Mouse (Mus musculus): ENCODE results near the gene Wdr41. TPM values are rescaled to one million over a fixed set of nuclear protein-coding genes. Genes with fewer than 3 reads are reported as not detected.

Wdr41 gene
- polyA plus RNA-seq, 1 experiment = 6.8 TPM

DNA sequence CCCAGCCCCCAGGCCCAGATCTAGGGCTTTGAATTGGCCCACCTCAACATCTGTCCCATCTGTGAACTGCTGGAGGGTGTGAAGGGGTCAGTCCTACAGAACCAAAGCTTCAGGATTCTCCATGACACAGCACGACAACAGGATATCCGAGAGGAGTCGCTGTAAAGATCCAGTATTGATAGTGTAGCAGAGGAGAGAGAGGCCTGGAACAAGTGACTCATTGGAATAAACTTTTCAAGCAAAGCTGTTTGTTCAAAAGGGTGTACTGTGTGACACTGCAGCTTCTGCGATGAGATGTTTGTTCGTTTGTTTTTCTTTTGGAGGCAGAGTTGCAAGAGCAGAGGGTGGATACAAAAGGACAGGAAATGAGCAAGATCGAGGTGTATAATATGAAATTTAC is 20.2 kb upstream of the Wdr41 start:
- no peak for TF ChIP-seq MYOD1 (IDR thresholded peaks at IDR 0.05; ENCODE audit: control insufficient read depth, insufficient read length, low read depth)
- TF ChIP-seq CTCF (IDR thresholded peaks at IDR 0.05; ENCODE audit: control insufficient read depth, insufficient read depth, insufficient read length) = no peak
- TF ChIP-seq USF1 (IDR thresholded peaks at IDR 0.05; ENCODE audit: low read depth) = no peak
- no peak for TF ChIP-seq MAX (IDR thresholded peaks at IDR 0.05)
- TF ChIP-seq CEBPB (IDR thresholded peaks at IDR 0.05; ENCODE audit: low read depth) = no peak
- no peak overlapping the region for H3K4me3 ChIP-seq (ENCODE audit: insufficient read depth, poor library complexity, severe bottlenecking)
- H3K27me3 ChIP-seq (ENCODE audit: control insufficient read depth, insufficient read depth, insufficient read length) = peaks cover 5% of the 10 kb centered on the region
- H3ac ChIP-seq (ENCODE audit: control insufficient read depth, insufficient read length, low read depth) = no peak overlapping the region
- H3K79me3 ChIP-seq (ENCODE audit: low read depth) = no peaks in the 10 kb centered on the region
- no peaks in the 10 kb centered on the region for H3K79me2 ChIP-seq (ENCODE audit: control insufficient read depth, insufficient read depth)
- H3K36me3 ChIP-seq (ENCODE audit: control insufficient read depth, insufficient read depth) = no peaks in the 10 kb centered on the region

DNA sequence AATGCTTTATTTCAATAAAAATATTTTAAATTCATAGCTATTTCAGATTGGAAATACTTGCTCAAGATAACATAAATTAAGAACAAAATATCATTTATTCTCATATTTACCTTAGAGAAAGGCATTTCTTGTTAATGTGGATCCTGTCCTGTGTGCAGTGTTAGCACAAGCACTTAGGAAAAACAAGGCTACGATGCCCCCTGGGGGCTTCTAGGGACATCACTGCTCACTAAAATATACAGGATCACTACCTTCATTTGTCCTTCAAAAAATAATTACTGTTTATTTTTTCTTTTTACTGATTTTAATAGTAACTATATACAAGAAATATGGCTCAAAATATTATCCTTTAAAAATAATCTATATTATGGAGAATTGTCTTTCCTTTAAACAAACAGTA is 18.2 kb upstream of the Wdr41 start:
- Histone ChIP-seq H3K79me3 (ENCODE audit: low read depth) (no peaks in the 10 kb centered on the region), H3K79me2 (ENCODE audit: control insufficient read depth, insufficient read depth) (no peaks in the 10 kb centered on the region), H3K27me3 (ENCODE audit: control insufficient read depth, insufficient read depth, insufficient read length) (no peaks in the 10 kb centered on the region), H3K36me3 (ENCODE audit: control insufficient read depth, insufficient read depth) (no peaks in the 10 kb centered on the region), H3ac (ENCODE audit: control insufficient read depth, insufficient read length, low read depth) (no peak overlapping the region), H3K4me3 (ENCODE audit: insufficient read depth, poor library complexity, severe bottlenecking) (no peak overlapping the region)
- TF ChIP-seq CEBPB (IDR thresholded peaks at IDR 0.05; ENCODE audit: low read depth) (no peak), CTCF (IDR thresholded peaks at IDR 0.05; ENCODE audit: control insufficient read depth, insufficient read depth, insufficient read length) (no peak), USF1 (IDR thresholded peaks at IDR 0.05; ENCODE audit: low read depth) (no peak), MYOD1 (IDR thresholded peaks at IDR 0.05; ENCODE audit: control insufficient read depth, insufficient read length, low read depth) (no peak), MYOG (IDR thresholded peaks at IDR 0.05; ENCODE audit: control insufficient read depth, extremely low read depth, insufficient read length) (no peak), FOSL1 (IDR thresholded peaks at IDR 0.05; ENCODE audit: insufficient read depth, low read length, poor library complexity, severe bottlenecking) (no peak), MAX (IDR thresholded peaks at IDR 0.05) (no peak)

DNA sequence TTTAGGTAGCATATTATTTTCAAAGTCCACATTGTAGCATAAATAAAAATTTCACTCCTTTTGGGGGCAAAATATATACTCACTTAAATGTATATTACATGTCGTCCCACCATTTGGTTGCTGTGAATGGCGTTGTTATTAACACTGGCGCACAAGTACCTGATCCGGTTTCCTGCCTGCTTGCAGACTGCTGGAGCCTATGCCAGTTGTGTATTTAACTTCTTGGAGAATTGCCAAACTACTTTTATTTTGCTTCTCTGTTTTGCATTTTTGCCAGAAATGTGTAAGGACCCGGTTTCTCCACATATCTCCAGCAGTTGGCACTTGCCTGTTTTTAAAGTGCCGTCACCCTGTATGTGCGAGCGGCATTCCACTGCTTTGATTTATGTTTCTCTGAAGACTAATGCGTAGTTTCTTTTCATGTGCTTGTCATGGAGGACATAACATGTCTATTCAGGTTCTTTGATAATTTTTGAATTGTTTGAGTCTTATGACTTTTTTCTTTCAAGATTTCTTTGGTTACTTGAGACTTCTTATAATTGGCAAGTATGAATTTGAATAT is 6.1 kb upstream of the Wdr41 start:
- Histone ChIP-seq H3K79me2 (ENCODE audit: control insufficient read depth, insufficient read depth) (no peaks in the 10 kb centered on the region), H3K36me3 (ENCODE audit: control insufficient read depth, insufficient read depth) (no peaks in the 10 kb centered on the region)
- no peak for TF ChIP-seq CEBPB (IDR thresholded peaks at IDR 0.05; ENCODE audit: low read depth)
- TF ChIP-seq MAX (IDR thresholded peaks at IDR 0.05) = no peak
- TF ChIP-seq MYOG (IDR thresholded peaks at IDR 0.05; ENCODE audit: control insufficient read depth, extremely low read depth, insufficient read length) = no peak
- no peak for TF ChIP-seq USF1 (IDR thresholded peaks at IDR 0.05; ENCODE audit: low read depth)
- no peak for TF ChIP-seq MYOD1 (IDR thresholded peaks at IDR 0.05; ENCODE audit: control insufficient read depth, insufficient read length, low read depth)
- TF ChIP-seq FOSL1 (IDR thresholded peaks at IDR 0.05; ENCODE audit: insufficient read depth, low read length, poor library complexity, severe bottlenecking) = no peak
- TF ChIP-seq CTCF (IDR thresholded peaks at IDR 0.05; ENCODE audit: control insufficient read depth, insufficient read depth, insufficient read length) = no peak

DNA sequence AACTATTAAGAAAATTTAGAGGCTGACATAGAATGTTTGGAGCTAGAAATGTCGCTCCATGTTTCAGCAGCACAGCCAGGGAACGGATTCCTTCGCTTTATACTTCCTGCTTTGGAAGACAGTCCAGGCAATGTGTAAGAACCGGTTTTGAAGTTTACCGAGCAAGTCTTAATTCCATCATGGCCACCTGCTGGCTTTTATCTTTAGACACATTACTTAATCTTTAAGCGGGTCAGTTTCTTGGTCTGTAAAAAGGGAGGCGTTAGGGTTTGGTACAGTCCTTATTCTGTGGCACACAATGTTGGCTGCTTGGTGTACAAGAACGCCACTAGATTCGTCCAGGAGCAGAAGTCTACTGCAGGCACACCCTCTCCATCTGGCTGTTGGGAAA is 321 bp upstream of the Wdr41 start:
- TF ChIP-seq CTCF (IDR thresholded peaks at IDR 0.05; ENCODE audit: control insufficient read depth, insufficient read depth, insufficient read length) (no peak), MAX (IDR thresholded peaks at IDR 0.05) (no peak), CEBPB (IDR thresholded peaks at IDR 0.05; ENCODE audit: low read depth) (no peak), MYOG (IDR thresholded peaks at IDR 0.05; ENCODE audit: control insufficient read depth, extremely low read depth, insufficient read length) (no peak), MYOD1 (IDR thresholded peaks at IDR 0.05; ENCODE audit: control insufficient read depth, insufficient read length, low read depth) (no peak), USF1 (IDR thresholded peaks at IDR 0.05; ENCODE audit: low read depth) (no peak), FOSL1 (IDR thresholded peaks at IDR 0.05; ENCODE audit: insufficient read depth, low read length, poor library complexity, severe bottlenecking) (no peak)
- Histone ChIP-seq H3K79me3 (ENCODE audit: low read depth) (peaks cover 2% of the 10 kb centered on the region), H3ac (ENCODE audit: control insufficient read depth, insufficient read length, low read depth) (no peak overlapping the region), H3K27me3 (ENCODE audit: control insufficient read depth, insufficient read depth, insufficient read length) (peaks cover 10% of the 10 kb centered on the region), H3K4me3 (ENCODE audit: insufficient read depth, poor library complexity, severe bottlenecking) (no peak overlapping the region), H3K79me2 (ENCODE audit: control insufficient read depth, insufficient read depth) (no peaks in the 10 kb centered on the region), H3K36me3 (ENCODE audit: control insufficient read depth, insufficient read depth) (no peaks in the 10 kb centered on the region)

More for the DNA sequence above, 6.1 kb upstream of the Wdr41 start:
- no peak overlapping the region for H3ac ChIP-seq (ENCODE audit: control insufficient read depth, insufficient read length, low read depth)
- peaks cover 39% of the 10 kb centered on the region for H3K27me3 ChIP-seq (ENCODE audit: control insufficient read depth, insufficient read depth, insufficient read length)
- no peak overlapping the region for H3K4me3 ChIP-seq (ENCODE audit: insufficient read depth, poor library complexity, severe bottlenecking)
- no peaks in the 10 kb centered on the region for H3K79me3 ChIP-seq (ENCODE audit: low read depth)

DNA sequence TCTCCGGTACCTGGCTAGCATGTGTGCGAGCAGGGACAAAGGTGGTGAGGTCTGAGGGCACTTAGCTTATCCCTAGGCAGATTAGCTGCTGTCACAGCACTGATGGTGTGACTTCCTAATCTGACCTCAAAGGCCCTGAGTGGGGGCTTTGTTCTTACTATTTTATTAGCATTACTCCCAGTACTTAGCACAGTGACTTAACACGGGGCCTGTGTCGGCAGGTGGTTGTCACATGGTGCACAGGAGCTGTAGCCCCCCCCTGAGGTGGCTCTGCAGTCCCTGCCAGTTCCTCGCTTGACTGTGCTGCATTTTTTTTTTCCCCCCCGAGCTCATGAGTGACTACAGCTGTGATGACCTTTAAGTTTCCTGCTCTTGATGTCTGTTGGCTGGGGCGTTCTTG is 2.9 kb downstream of the Wdr41 start:
- TF ChIP-seq USF1 (IDR thresholded peaks at IDR 0.05; ENCODE audit: low read depth) (no peak), CEBPB (IDR thresholded peaks at IDR 0.05; ENCODE audit: low read depth) (no peak), MYOG (IDR thresholded peaks at IDR 0.05; ENCODE audit: control insufficient read depth, extremely low read depth, insufficient read length) (no peak), CTCF (IDR thresholded peaks at IDR 0.05; ENCODE audit: control insufficient read depth, insufficient read depth, insufficient read length) (no peak), MYOD1 (IDR thresholded peaks at IDR 0.05; ENCODE audit: control insufficient read depth, insufficient read length, low read depth) (no peak), FOSL1 (IDR thresholded peaks at IDR 0.05; ENCODE audit: insufficient read depth, low read length, poor library complexity, severe bottlenecking) (no peak), MAX (IDR thresholded peaks at IDR 0.05) (no peak)
- Histone ChIP-seq H3K4me3 (ENCODE audit: insufficient read depth, poor library complexity, severe bottlenecking) (no peak overlapping the region), H3K36me3 (ENCODE audit: control insufficient read depth, insufficient read depth) (no peaks in the 10 kb centered on the region), H3K79me2 (ENCODE audit: control insufficient read depth, insufficient read depth) (no peaks in the 10 kb centered on the region), H3K27me3 (ENCODE audit: control insufficient read depth, insufficient read depth, insufficient read length) (no peaks in the 10 kb centered on the region), H3ac (ENCODE audit: control insufficient read depth, insufficient read length, low read depth) (no peak overlapping the region), H3K79me3 (ENCODE audit: low read depth) (peaks cover 2% of the 10 kb centered on the region)

GRCm38 (mm10) chr13:94990516-94990915 is 14.4 kb downstream of the Wdr41 start:
- Histone ChIP-seq H3K27me3 (ENCODE audit: control insufficient read depth, insufficient read depth, insufficient read length) (no peaks in the 10 kb centered on the region), H3ac (ENCODE audit: control insufficient read depth, insufficient read length, low read depth) (no peak overlapping the region), H3K36me3 (ENCODE audit: control insufficient read depth, insufficient read depth) (no peaks in the 10 kb centered on the region), H3K4me3 (ENCODE audit: insufficient read depth, poor library complexity, severe bottlenecking) (no peak overlapping the region), H3K79me2 (ENCODE audit: control insufficient read depth, insufficient read depth) (no peaks in the 10 kb centered on the region), H3K79me3 (ENCODE audit: low read depth) (no peaks in the 10 kb centered on the region)
- TF ChIP-seq MYOG (IDR thresholded peaks at IDR 0.05; ENCODE audit: control insufficient read depth, extremely low read depth, insufficient read length) (no peak), USF1 (IDR thresholded peaks at IDR 0.05; ENCODE audit: low read depth) (no peak), MAX (IDR thresholded peaks at IDR 0.05) (no peak), CEBPB (IDR thresholded peaks at IDR 0.05; ENCODE audit: low read depth) (no peak), FOSL1 (IDR thresholded peaks at IDR 0.05; ENCODE audit: insufficient read depth, low read length, poor library complexity, severe bottlenecking) (no peak), CTCF (IDR thresholded peaks at IDR 0.05; ENCODE audit: control insufficient read depth, insufficient read depth, insufficient read length) (no peak), MYOD1 (IDR thresholded peaks at IDR 0.05; ENCODE audit: control insufficient read depth, insufficient read length, low read depth) (no peak)

Data from C2C12 (cell line).